Mouse (Mus musculus): ENCODE results near the gene Fem1b.

The Fem1b gene

DNA sequence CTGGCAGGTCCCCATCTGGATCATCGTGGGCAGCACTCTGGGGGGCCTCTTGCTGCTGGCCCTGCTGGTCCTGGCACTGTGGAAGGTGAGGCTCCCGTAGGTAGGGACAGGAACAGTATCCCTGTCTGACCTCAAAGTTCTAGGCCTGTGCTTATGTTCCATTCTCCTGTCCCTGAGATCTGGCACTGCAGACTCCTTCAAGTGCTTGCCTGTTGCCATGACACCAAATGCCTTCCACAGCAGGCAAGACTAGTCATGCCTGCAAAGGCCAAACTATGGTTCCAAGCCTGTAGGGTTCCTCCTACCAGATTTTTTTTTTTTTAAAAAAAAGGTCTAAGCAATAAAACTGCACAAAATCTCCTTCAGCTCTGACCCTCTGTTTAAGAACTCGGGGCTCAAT lies 29.8 kb downstream of the Fem1b start:
- DNase-seq (ENCODE audit: low read depth): no peak

DNA sequence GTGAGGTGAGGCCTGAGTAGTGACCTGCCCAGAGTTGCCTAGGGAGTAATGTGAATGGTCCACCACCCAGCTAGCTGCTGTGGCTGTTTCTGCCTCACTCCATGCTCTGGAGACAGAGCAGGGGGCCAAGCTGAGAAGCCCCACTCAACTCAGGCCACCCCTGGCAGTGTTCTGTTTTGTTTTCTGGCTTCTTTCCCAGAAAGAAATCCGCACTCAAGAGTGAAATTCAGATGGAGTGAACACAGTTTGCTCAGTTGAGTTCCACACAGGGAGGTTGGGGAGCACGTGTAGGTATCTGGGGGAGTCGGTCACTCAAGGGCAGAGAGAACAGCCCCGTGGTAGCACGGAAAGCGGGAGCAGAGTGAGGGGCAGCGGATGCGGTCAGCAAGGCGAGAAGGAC lies 33.0 kb downstream of the Fem1b start:
- DNase-seq (ENCODE audit: low read depth): no peak

DNA sequence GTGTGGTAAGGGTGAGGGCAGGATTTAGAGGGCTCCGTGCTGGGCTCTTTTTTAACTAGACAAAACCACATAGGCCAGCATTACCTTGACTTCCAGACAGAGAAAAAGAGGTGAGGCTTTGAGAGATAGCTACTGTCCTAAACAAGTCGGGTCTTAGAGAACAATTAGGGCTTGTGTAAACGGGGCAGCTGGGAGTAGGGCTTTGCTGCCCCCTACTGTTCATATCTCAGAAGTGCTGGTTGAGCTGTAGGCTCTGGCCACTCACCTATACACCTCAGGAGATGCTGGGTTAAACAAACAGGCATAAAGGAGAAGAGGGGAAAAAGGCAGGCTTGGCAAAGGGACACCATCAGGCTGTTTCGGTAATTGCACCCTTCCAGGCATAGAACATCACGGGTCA lies 34.3 kb downstream of the Fem1b start:
- peak; percentile 86 for DNase-seq (ENCODE audit: low read depth)

DNA sequence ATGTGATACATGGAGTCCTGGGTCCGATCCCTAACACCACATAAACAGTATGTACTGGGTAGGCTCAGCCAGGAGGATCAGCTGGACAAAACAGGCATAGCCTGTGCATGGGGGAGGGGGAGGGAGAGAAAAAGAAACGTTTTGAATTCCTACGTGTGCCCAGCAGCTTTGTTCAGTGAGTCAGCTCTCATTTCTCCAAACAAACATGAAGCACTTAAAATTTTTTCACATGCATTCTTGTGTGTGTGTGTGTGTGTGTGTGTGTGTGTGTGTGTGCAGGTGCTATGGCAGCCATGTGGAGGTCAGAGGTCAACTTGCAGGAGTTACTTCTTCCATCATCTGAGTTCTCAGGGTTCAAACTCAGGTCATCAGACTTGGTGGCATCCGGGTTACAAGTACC lies 36.3 kb downstream of the Fem1b start:
- DNase-seq (ENCODE audit: low read depth): peak; percentile 67

DNA sequence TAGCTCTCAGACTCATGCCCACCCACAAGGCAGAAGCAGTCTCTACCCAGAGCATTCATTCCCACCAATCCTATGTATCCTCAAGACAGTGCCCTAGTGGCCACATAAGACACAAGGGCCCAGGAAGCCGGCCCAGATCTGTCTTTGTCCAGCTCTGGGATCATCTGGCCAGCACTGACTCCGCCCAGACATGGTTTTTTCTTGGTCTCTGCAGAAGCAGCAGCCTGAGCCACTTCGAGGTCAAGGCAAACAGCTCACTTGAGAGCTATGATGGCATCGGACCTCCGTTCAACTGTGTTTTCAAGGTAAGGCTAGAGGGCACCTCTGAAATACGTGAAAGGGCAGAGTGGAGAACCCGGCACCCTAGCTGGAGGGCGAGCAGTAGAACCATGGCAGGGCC lies 39.0 kb downstream of the Fem1b start:
- no peak for DNase-seq (ENCODE audit: low read depth)

DNA sequence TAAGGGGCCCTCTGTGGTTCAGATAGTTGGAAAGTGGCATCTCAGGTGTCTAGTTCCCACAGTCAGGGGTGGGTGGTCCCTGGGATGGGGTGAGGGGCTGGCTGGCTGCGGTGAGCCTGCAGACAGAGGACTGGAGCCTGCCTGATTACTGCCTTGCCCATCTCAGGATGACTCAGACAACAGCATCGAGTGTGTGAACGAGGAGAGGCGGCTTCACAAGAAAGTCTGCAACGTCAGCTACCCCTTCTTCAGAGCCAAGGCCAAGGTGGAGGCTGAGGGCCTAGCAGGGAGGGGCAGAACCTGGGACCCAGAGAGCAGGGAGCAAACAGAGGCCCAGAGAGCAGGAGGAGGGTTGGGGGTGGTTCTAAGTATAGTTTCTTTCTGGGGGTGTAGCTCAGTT lies 43.4 kb downstream of the Fem1b start:
- DNase-seq (ENCODE audit: low read depth): no peak

DNA sequence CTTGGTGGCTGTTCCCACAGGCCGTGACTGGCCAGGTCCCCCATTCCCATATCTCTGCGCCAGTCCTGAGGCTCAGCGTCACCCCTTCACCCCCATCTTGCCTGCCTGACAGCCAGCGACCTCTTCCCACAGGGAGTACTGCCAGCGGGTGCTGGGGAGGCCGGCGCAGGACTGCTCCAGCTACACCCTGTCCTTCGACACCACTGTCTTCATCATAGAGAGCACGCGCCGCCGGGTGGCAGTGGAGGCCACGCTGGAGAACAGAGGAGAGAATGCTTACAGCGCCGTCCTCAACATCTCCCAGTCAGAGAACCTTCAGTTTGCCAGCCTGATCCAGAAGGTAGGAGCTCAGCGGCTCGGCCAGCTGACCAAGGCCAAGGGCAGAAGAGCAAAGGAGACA lies 44.3 kb downstream of the Fem1b start:
- no peak for DNase-seq (ENCODE audit: low read depth)

DNA sequence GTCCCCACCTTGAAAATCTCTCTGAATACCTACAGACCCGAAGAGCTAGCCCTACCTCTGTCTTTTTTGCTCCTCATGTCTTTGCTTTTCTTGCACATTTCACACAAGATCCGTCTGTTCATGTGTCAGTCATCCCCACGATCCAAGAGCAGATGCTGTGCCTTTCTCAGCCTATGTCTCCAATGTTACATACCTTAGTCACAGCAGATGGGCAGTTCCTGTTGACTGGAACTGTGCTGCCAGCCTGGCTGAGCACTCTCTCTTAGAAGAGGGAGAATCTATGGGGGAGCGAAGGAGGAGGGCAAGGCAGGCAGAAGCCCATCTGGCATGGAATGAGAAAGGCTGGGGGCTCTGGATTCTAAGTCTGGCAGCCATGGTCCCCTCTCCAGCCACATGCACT lies 46.4 kb downstream of the Fem1b start:
- no peak for DNase-seq (ENCODE audit: low read depth)

DNA sequence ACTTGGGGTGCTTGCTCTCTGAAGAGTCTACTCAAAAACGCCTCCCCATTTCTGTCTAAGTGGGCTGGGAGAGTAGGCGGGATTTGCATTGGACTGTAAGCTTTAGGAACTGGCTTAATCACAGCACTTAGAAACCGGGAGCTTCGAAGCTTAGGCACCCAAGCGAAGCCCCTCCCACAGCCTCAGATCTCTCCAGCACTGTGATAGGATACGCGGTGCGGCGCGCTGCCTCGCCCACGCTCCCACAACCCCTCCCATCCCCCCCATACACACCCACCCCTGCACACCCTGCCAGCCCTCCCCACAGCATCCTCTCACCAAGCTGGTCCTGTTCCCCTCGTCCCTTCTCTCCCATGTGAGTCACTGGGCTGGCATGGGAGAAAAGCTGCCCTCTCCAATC lies 48.3 kb downstream of the Fem1b start:
- DNase-seq (ENCODE audit: low read depth): no peak

DNA sequence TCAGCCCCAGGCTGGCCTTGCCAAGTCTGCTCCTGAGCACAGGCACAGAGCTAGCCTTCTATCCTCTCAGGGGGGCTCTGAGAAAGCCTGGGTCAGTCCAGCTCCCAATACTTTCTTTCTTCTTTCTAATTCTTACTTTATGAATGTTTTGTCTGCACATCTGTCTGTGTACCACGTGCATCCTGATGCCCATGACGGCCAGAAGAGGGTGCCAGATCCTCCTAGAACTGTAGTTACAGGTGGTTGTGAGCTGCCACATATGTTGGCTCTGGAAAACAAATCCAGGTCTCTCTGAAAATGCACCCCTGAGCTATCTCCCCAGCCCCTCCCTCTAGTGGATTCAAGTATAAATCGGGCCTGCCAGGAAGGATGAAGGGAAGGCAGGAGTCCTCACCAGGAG lies 52.1 kb downstream of the Fem1b start:
- peak; percentile 24 for DNase-seq (ENCODE audit: low read depth)

DNA sequence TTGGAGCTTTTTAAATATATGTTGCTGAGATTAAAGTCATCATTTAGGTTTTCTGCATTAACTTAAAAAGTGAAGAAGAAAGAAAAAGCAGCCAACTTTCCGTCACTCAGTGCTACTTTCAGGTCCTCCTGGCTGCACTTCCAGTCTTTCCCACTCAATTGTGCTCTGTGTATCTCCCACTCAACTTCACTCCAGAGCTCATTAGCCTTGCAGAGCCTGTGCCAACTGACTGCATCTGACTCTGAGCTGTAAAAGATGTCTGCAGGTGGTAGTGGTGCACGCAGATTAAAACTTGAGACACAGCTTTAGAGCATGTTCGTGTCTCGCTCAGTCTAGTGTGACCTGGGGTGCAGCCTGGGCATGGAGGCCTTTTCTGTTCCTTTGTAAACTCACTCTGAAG lies 53.4 kb downstream of the Fem1b start:
- DNase-seq (ENCODE audit: low read depth): no peak

DNA sequence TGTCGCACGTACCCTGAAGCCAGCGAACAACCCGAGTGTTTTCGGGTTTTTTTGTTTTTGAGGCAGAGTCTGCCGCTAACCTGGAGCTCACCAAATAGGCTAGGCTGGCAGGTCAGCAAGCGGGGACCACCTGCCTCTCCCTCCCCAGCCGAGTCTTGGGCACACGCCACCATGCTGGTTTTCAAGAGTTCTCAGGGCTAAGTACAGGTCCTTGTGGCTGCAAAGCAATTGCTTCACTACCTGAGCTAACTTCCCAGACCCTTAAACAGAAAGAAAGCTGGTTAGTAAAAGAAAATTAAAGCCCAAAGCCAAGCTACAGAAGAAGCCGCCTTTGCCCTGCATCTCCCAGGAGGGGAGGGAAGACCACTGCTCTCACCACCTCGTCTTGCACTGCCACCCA lies 61.4 kb downstream of the Fem1b start:
- no peak for DNase-seq (ENCODE audit: low read depth)

DNA sequence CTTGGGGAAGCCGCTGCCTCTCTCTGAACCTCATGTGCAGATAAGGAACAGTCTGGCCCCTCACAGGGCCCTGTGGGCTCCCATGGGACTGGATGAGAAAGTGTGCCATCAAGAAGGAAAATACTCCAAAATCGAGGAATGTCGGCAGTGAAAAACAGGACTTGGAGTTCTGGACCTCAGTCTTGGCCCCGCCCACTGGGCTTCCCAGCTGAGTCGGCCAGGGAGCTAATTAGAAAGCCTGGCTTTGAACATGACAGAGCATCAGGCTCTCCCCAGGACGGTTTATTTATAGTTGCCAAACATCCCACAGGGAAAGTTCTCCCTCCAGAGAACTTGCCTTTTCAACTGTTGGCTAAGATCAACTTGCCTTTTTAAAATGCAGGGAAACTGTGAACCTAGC lies 62.1 kb downstream of the Fem1b start:
- peak; percentile 71 for DNase-seq (ENCODE audit: low read depth)

DNA sequence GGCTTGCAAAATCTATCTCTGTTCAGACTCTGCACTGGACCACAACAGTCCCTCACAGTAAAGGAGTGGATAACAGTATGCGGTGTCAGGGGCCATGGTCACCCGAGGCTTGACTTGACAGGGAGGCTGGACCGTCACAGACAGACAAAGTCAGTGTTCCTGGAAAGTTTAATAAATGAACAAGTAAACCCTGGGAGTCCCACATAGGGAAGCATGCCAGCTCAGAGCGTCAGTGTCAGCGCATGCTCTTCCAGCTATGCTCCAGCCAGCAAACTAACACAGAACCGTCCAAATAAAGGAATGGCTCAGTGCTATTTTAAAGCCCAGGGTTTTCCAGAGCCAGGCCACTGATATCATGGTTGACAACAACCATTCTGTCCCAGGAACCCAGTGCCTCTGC lies 65.1 kb downstream of the Fem1b start:
- peak; percentile 15 for DNase-seq (ENCODE audit: low read depth)

DNA sequence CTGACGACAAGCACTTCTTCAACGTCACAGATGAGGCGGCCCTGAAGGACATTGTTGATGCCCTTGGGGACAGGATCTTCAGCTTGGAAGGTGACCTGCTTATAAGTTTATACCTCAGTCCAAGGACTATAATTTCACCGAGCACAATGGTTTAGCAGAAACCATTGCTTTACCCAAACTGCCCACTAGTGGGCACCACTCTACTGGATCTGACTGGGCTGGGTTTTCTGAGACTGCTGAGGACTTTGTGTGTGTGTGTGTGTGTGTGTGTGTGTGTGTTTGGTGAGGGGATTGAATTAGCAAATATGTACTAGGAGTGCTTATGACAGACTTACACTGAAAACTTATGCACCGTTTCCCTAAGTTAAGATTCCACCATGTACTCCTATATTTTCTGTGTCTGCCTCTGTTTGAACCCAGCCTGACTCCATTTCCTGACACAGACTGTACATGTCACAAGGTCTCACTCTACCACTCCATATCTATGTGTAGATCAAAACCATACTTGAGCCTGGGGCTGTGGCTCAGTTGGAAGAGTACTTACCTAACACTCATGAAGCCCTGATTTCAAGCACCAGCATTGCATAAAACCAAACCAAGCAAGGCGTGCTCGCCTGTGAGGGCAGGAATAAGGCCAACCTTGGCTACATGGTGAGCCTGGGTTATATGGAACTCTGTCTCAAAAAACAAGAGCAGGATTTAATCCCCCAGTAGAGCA lies 67.0 kb downstream of the Fem1b start:
- peak; percentile 75 for DNase-seq (ENCODE audit: low read depth)

Data from NIH3T3 (cell line).